Comparison of ENCODE assay signal across 8 mouse cellular contexts in the genomic region with DNA sequence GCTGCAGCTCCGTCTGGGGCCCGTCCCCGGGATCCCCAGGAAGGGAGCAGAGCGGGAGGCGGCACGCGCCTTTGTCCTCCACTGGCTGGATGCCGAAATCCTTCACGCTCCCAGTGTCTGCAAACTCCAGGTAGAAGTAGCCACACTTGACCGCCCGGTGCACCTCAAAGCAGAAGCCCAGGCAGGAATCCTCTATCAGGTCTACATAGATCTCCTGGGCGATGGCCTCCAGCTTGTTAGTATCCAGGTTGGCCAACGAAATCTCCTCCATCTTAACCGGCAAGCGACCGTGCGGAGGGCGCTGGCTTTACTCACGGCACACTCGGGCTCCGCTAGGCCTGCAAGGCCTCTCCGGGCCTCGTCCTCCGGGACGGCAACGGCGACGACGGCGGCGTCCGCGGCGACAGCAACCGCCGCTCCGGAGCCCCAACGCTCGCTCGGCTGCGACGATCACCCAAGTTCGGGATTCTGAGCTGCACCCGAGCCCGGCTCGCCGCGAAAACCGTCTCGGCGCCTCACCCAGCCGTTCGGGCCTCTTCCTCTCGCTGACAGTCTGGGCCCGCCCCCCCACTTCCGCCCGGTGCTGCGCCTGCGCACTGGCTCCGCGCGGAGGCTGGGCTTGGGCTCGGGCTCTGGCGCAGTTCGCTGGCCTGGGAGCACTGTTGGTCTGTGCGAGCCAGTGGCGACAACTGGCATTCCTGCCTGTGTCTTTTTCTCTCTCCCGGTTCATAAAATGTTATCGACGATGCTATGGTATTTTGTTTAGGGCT. TPM values are rescaled to one million over a fixed set of nuclear protein-coding genes. Genes with fewer than 3 reads are reported as not detected.
A peak's percentile ranks its signal among the peaks of the same experiment; 100 is the strongest.
DNase-seq lines count a peak whose midpoint lies in the region; ATAC-seq and TF ChIP-seq lines count a peak whose summit lies in the region.

A gene (minus strand): TSS at position 550 of the 770 bp plus-strand sequence.

- peaks cover 37% of the 10 kb centered on the region for H3K36me3 ChIP-seq in embryonic facial prominence, embryonic 14.5 days (ENCODE audit: control insufficient read depth, insufficient read depth, low read length)
- H3K36me3 ChIP-seq in heart, adult 2 months (ENCODE audit: control insufficient read depth, insufficient read depth, low read length) = peaks cover 33% of the 10 kb centered on the region
- peaks cover 35% of the 10 kb centered on the region for H3K36me3 ChIP-seq in limb, embryonic 13.5 days
- H3K36me3 ChIP-seq in midbrain, embryonic 16.5 days (ENCODE audit: control insufficient read depth, insufficient read depth, low read length) = peaks cover 7% of the 10 kb centered on the region; the same call in 1 of the 2 replicates

- TF ChIP-seq EP300 in heart, adult 2 months (IDR thresholded peaks at IDR 0.05; ENCODE audit: insufficient read depth, low read depth, low read length) = 0 out of 2 replicates have a peak, but pooled peaks have one; percentile 10

- DNase-seq in 3T3-L1 (ENCODE audit: low read depth, low spot score) = peak; percentile 87
- peak; percentile 94 to 97 for DNase-seq in adrenal gland, postnatal 4 days (ENCODE audit: low spot score in 2 of 2)
- DNase-seq in embryonic facial prominence, embryonic 14.5 days (ENCODE audit: low spot score) = peak; percentile 91
- DNase-seq in heart, adult 2 months = peak; percentile 97 to 99
- peak; percentile 94 to 96 for DNase-seq in kidney, adult 8-10 months
- peak; percentile 94 to 95 for DNase-seq in spleen, postnatal 10 days (ENCODE audit: low spot score in 2 of 2)

- H3K79me2 ChIP-seq in heart, adult 2 months (replicated peaks; ENCODE audit: control insufficient read depth, insufficient read depth, low read length) = no peaks in the 10 kb centered on the region; the same call in 1 of the 2 replicates

- H3K27me3 ChIP-seq in embryonic facial prominence, embryonic 14.5 days (replicated peaks; ENCODE audit: control insufficient read depth, insufficient read depth, low read length) = no peaks in the 10 kb centered on the region
- no peaks in the 10 kb centered on the region for H3K27me3 ChIP-seq in heart, adult 2 months (ENCODE audit: control insufficient read depth, insufficient read depth, low read length)
- H3K27me3 ChIP-seq in limb, embryonic 13.5 days = no peaks in the 10 kb centered on the region
- H3K27me3 ChIP-seq in midbrain, embryonic 16.5 days (ENCODE audit: control insufficient read depth, insufficient read depth, low read depth, low read length) = no peaks in the 10 kb centered on the region

- peak; percentile 99 for ATAC-seq in embryonic facial prominence, embryonic 14.5 days (ENCODE audit: low read depth)
- ATAC-seq in limb, embryonic 13.5 days (ENCODE audit: low FRiP score, low read depth) = peak; percentile 99
- peak; percentile 100 for ATAC-seq in midbrain, embryonic 16.5 days

- H3K27ac ChIP-seq in embryonic facial prominence, embryonic 14.5 days (replicated peaks; ENCODE audit: low read depth, low read length) = peak within 1 kb of the TSS; percentile 96
- peak within 1 kb of the TSS; percentile 98 for H3K27ac ChIP-seq in heart, adult 2 months
- peak within 1 kb of the TSS; percentile 95 for H3K27ac ChIP-seq in limb, embryonic 13.5 days
- H3K27ac ChIP-seq in midbrain, embryonic 16.5 days (ENCODE audit: low read length) = peak within 1 kb of the TSS; percentile 97

- peak within 1 kb of the TSS; percentile 83 for H3K4me3 ChIP-seq in embryonic facial prominence, embryonic 14.5 days (ENCODE audit: low read depth, low read length)
- H3K4me3 ChIP-seq in heart, adult 2 months = peak within 1 kb of the TSS; percentile 86
- peak within 1 kb of the TSS; percentile 82 for H3K4me3 ChIP-seq in limb, embryonic 13.5 days
- peak within 1 kb of the TSS; percentile 94 for H3K4me3 ChIP-seq in midbrain, embryonic 16.5 days (ENCODE audit: low read depth, low read length)

- H3K4me2 ChIP-seq in embryonic facial prominence, embryonic 14.5 days (ENCODE audit: low read depth, low read length) = peak within 1 kb of the TSS; percentile 85
- H3K4me2 ChIP-seq in limb, embryonic 13.5 days (replicated peaks) = peak within 1 kb of the TSS; percentile 81
- peak within 1 kb of the TSS; percentile 70 for H3K4me2 ChIP-seq in midbrain, embryonic 16.5 days (ENCODE audit: low read length)

- peak; percentile 86 for TF ChIP-seq POLR2A in heart, adult 2 months (IDR thresholded peaks at IDR 0.05; ENCODE audit: insufficient read depth, low read depth, low read length)

- no peak for TF ChIP-seq CTCF in heart, adult 2 months (IDR thresholded peaks at IDR 0.05)

- peak within 1 kb of the TSS; percentile 98 for H3K9ac ChIP-seq in embryonic facial prominence, embryonic 14.5 days (ENCODE audit: low read depth, low read length)
- H3K9ac ChIP-seq in heart, adult 2 months (ENCODE audit: low read depth, low read length) = peak within 1 kb of the TSS; percentile 99
- H3K9ac ChIP-seq in limb, embryonic 13.5 days = peak within 1 kb of the TSS; percentile 99
- H3K9ac ChIP-seq in midbrain, embryonic 16.5 days (ENCODE audit: low read depth, low read length) = peak within 1 kb of the TSS; percentile 98

- H3K9me3 ChIP-seq in embryonic facial prominence, embryonic 14.5 days (ENCODE audit: control insufficient read depth, low read length) = no peaks in the 10 kb centered on the region
- peaks cover 12% of the 10 kb centered on the region for H3K9me3 ChIP-seq in limb, embryonic 13.5 days
- H3K9me3 ChIP-seq in midbrain, embryonic 16.5 days (replicated peaks; ENCODE audit: control insufficient read depth, low read length, poor library complexity, severe bottlenecking) = no peaks in the 10 kb centered on the region

- H3K4me1 ChIP-seq in embryonic facial prominence, embryonic 14.5 days (ENCODE audit: control insufficient read depth, insufficient read depth, low read length) = peaks cover 7% of the 10 kb centered on the region
- H3K4me1 ChIP-seq in heart, adult 2 months (ENCODE audit: control insufficient read depth, insufficient read depth, low read length) = peaks cover 12% of the 10 kb centered on the region
- peaks cover 21% of the 10 kb centered on the region for H3K4me1 ChIP-seq in limb, embryonic 13.5 days
- H3K4me1 ChIP-seq in midbrain, embryonic 16.5 days (ENCODE audit: control insufficient read depth, insufficient read depth, low read length) = peaks cover 29% of the 10 kb centered on the region

- WGBS in embryonic facial prominence, embryonic 14.5 days = under 1% methylated on average over 44 of the region's 70 CpGs
- WGBS in heart, adult 2 months = under 1% methylated on average over 70 of the region's 70 CpGs
- whole genome bisulfite sequencing in limb, embryonic 13.5 days = 1% methylated on average over 69 of the region's 70 CpGs
- under 1% methylated on average over 68 of the region's 70 CpGs for WGBS in midbrain, embryonic 16.5 days

- intact Hi-C loops in heart, adult 2 months (cut with DNase I) = no loop called here

RNA-seq across cellular contexts. Expression of the gene that starts here (rescaled TPM):
- 100 to 1,000 TPM; 121 to 123 TPM for total RNA-seq in adrenal gland, postnatal 4 days (2021)
- polyA plus RNA-seq in embryonic facial prominence, embryonic 14.5 days (2014; fragmentation: Nextera tagmentation; extraction: Ambion mirVana) = 142 and 169 TPM in 2 replicates
- 10 to 100 TPM; 24.5 to 24.7 TPM for total RNA-seq in heart, adult 2 months (2021)
- polyA plus RNA-seq in heart, adult 2 months (2012; rRNA removed) = 10.4 and 17.2 TPM in 2 replicates
- polyA plus RNA-seq in limb, embryonic 13.5 days (2015; fragmentation: Nextera tagmentation; extraction: Ambion mirVana) = 304 and 319 TPM in 2 replicates
- polyA plus RNA-seq in midbrain, embryonic 16.5 days (2015; fragmentation: Nextera tagmentation; extraction: Ambion mirVana) = 392 and 429 TPM in 2 replicates

Comparison
In these comparisons a context has a peak if more than half of its experiments do, and no peak if none do; other contexts are left out.
1. Peak in every context shown above with its lines: DNase-seq, ATAC-seq, H3K4me3 ChIP-seq and H3K27ac ChIP-seq.
2. RNA of the gene that starts here (total RNA-seq): 121 to 123 TPM in adrenal gland, postnatal 4 days; 24.5 to 24.7 TPM in heart, adult 2 months; every median in the first group is over 4 times any median in the second.